Mouse (Mus musculus): ENCODE measurements around the gene Gm49383. TPM values are rescaled to one million over a fixed set of nuclear protein-coding genes. Genes with fewer than 3 reads are reported as not detected.

Gene Gm49383
- total and polyA plus RNA-seq, 3 experiments: 1.00 to 3.1 (median 2.2) TPM

- intact Hi-C loops (cut with DNase I): loop anchor here (5.0 kb wide), 2 partner anchors 45 to 100 kb away; partner anchors contain the start of genes Klhdc1 and Klhdc2
- H3K79me2 ChIP-seq (replicated peaks; ENCODE audit: control insufficient read depth, insufficient read depth, low read length): no peaks in the 10 kb centered on the region
- TF ChIP-seq POLR2A (IDR thresholded peaks at IDR 0.05; ENCODE audit: insufficient read depth, low read depth, low read length): no peak
- no peak for TF ChIP-seq CTCF (IDR thresholded peaks at IDR 0.05)
- TF ChIP-seq EP300 (IDR thresholded peaks at IDR 0.05; ENCODE audit: insufficient read depth, low read depth, low read length): no peak
Measured at GRCm38 (mm10) chr12:69197378-69198163, 667 bp upstream of the Gm49383 start.

GRCm38 (mm10) chr12:69192637-69193036, 4.3 kb downstream of the Gm49383 start:
- Histone ChIP-seq H3K27me3 (ENCODE audit: control insufficient read depth, insufficient read depth, low read length) (no peaks in the 10 kb centered on the region), H3K4me3 (no peak overlapping the region), H3K36me3 (ENCODE audit: control insufficient read depth, insufficient read depth, low read length) (no peaks in the 10 kb centered on the region), H3K27ac (no peak overlapping the region), H3K4me1 (ENCODE audit: control insufficient read depth, insufficient read depth, low read length) (no peaks in the 10 kb centered on the region), H3K79me2 (replicated peaks; ENCODE audit: control insufficient read depth, insufficient read depth, low read length) (no peaks in the 10 kb centered on the region), H3K9ac (ENCODE audit: low read depth, low read length) (no peak overlapping the region)
- WGBS: 89% methylated on average over 2 of the region's 2 CpGs
- intact Hi-C loops (cut with DNase I): no loop called here
- TF ChIP-seq EP300 (IDR thresholded peaks at IDR 0.05; ENCODE audit: insufficient read depth, low read depth, low read length): no peak
- no peak for DNase-seq

More at GRCm38 (mm10) chr12:69197378-69198163, 667 bp upstream of the Gm49383 start:
- Histone ChIP-seq H3K9ac (ENCODE audit: low read depth, low read length) (peak overlapping the region; percentile 94), H3K4me3 (peak overlapping the region; percentile 98), H3K36me3 (ENCODE audit: control insufficient read depth, insufficient read depth, low read length) (0 out of 2 replicates have a peak, but pooled peaks cover 3% of the 10 kb centered on the region), H3K27me3 (ENCODE audit: control insufficient read depth, insufficient read depth, low read length) (no peaks in the 10 kb centered on the region), H3K27ac (peak overlapping the region; percentile 85), H3K4me1 (ENCODE audit: control insufficient read depth, insufficient read depth, low read length) (peaks cover 4% of the 10 kb centered on the region)
- DNase-seq: peak; percentile 70 to 77
- under 1% methylated on average over 94 of the region's 94 CpGs for WGBS

- Histone ChIP-seq H3K27me3 (ENCODE audit: control insufficient read depth, insufficient read depth, low read length) (no peaks in the 10 kb centered on the region), H3K9ac (ENCODE audit: low read depth, low read length) (no peak overlapping the region), H3K36me3 (ENCODE audit: control insufficient read depth, insufficient read depth, low read length) (peaks cover 7% of the 10 kb centered on the region), H3K4me1 (ENCODE audit: control insufficient read depth, insufficient read depth, low read length) (peaks cover 3% of the 10 kb centered on the region), H3K4me3 (no peak overlapping the region), H3K79me2 (replicated peaks; ENCODE audit: control insufficient read depth, insufficient read depth, low read length) (no peaks in the 10 kb centered on the region), H3K27ac (no peak overlapping the region)
- TF ChIP-seq POLR2A (IDR thresholded peaks at IDR 0.05; ENCODE audit: insufficient read depth, low read depth, low read length) (no peak), EP300 (IDR thresholded peaks at IDR 0.05; ENCODE audit: insufficient read depth, low read depth, low read length) (no peak), CTCF (IDR thresholded peaks at IDR 0.05) (no peak)
- DNase-seq: no peak
- 90% methylated on average over 5 of the region's 5 CpGs for WGBS
- intact Hi-C loops (cut with DNase I): no loop called here
Measured at GRCm38 (mm10) chr12:69191396-69191795, 5.5 kb downstream of the Gm49383 start.

GRCm38 (mm10) chr12:69190522-69190921, 6.4 kb downstream of the Gm49383 start:
- intact Hi-C loops (cut with DNase I): no loop called here
- H3K27ac ChIP-seq: no peak overlapping the region
- 100% methylated on average over 1 of the region's 1 CpGs for WGBS

GRCm38 (mm10) chr12:69190074-69190473, 6.8 kb downstream of the Gm49383 start:
- Histone ChIP-seq H3K36me3 (ENCODE audit: control insufficient read depth, insufficient read depth, low read length) (peaks cover 13% of the 10 kb centered on the region), H3K27ac (no peak overlapping the region), H3K79me2 (replicated peaks; ENCODE audit: control insufficient read depth, insufficient read depth, low read length) (no peaks in the 10 kb centered on the region), H3K4me3 (no peak overlapping the region), H3K4me1 (ENCODE audit: control insufficient read depth, insufficient read depth, low read length) (peaks cover 6% of the 10 kb centered on the region), H3K9ac (ENCODE audit: low read depth, low read length) (no peak overlapping the region), H3K27me3 (ENCODE audit: control insufficient read depth, insufficient read depth, low read length) (no peaks in the 10 kb centered on the region)
- intact Hi-C loops (cut with DNase I): no loop called here
- no peak for TF ChIP-seq CTCF (IDR thresholded peaks at IDR 0.05)
- TF ChIP-seq POLR2A (IDR thresholded peaks at IDR 0.05; ENCODE audit: insufficient read depth, low read depth, low read length): no peak
- no peak for TF ChIP-seq EP300 (IDR thresholded peaks at IDR 0.05; ENCODE audit: insufficient read depth, low read depth, low read length)
- no peak for DNase-seq
- 68% methylated on average over 9 of the region's 9 CpGs for WGBS

More at GRCm38 (mm10) chr12:69190522-69190921, 6.4 kb downstream of the Gm49383 start:
- Histone ChIP-seq H3K9ac (ENCODE audit: low read depth, low read length) (no peak overlapping the region), H3K4me1 (ENCODE audit: control insufficient read depth, insufficient read depth, low read length) (peaks cover 3% of the 10 kb centered on the region), H3K36me3 (ENCODE audit: control insufficient read depth, insufficient read depth, low read length) (peaks cover 10% of the 10 kb centered on the region), H3K4me3 (no peak overlapping the region), H3K27me3 (ENCODE audit: control insufficient read depth, insufficient read depth, low read length) (no peaks in the 10 kb centered on the region), H3K79me2 (replicated peaks; ENCODE audit: control insufficient read depth, insufficient read depth, low read length) (no peaks in the 10 kb centered on the region)
- DNase-seq: no peak
- TF ChIP-seq EP300 (IDR thresholded peaks at IDR 0.05; ENCODE audit: insufficient read depth, low read depth, low read length): no peak
- no peak for TF ChIP-seq POLR2A (IDR thresholded peaks at IDR 0.05; ENCODE audit: insufficient read depth, low read depth, low read length)
- peak; percentile 71 for TF ChIP-seq CTCF (IDR thresholded peaks at IDR 0.05)

- 52% methylated on average over 5 of the region's 5 CpGs for WGBS
- H3K79me2 ChIP-seq (replicated peaks; ENCODE audit: control insufficient read depth, insufficient read depth, low read length): no peaks in the 10 kb centered on the region
- H3K36me3 ChIP-seq (ENCODE audit: control insufficient read depth, insufficient read depth, low read length): peaks cover 15% of the 10 kb centered on the region
- no peak overlapping the region for H3K4me3 ChIP-seq
- TF ChIP-seq POLR2A (IDR thresholded peaks at IDR 0.05; ENCODE audit: insufficient read depth, low read depth, low read length) (no peak), CTCF (IDR thresholded peaks at IDR 0.05) (no peak), EP300 (IDR thresholded peaks at IDR 0.05; ENCODE audit: insufficient read depth, low read depth, low read length) (no peak)
- no peak overlapping the region for H3K9ac ChIP-seq (ENCODE audit: low read depth, low read length)
- H3K27me3 ChIP-seq (ENCODE audit: control insufficient read depth, insufficient read depth, low read length): no peaks in the 10 kb centered on the region
- DNase-seq: no peak
- intact Hi-C loops (cut with DNase I): loop anchor here (5.0 kb wide), 1 partner anchor 40 kb away; the partner anchor contains the start of gene Pole2
- H3K4me1 ChIP-seq (ENCODE audit: control insufficient read depth, insufficient read depth, low read length): peaks cover 7% of the 10 kb centered on the region
- H3K27ac ChIP-seq: no peak overlapping the region
Measured at GRCm38 (mm10) chr12:69186811-69187471, 10.0 kb downstream of the Gm49383 start.

Measured in heart, adult 2 months (tissue).